Mouse (Mus musculus) C2C12 (cell line): ENCODE measurements around the gene Pde8a.

ENCODE experiments used
- CEBPB ChIP-seq: IDR thresholded peaks from one replicate; pipeline ENCODE4 v1.6.1; 2011; ENCODE audit warnings: low read depth, mild to moderate bottlenecking, control low read depth, moderate library complexity
- CTCF ChIP-seq: IDR thresholded peaks from one replicate; pipeline ENCODE4 v1.5.1; 2011; ENCODE audit not compliant: control insufficient read depth, insufficient read depth, insufficient read length
- MAX ChIP-seq: IDR thresholded peaks from one replicate; pipeline ENCODE4 v1.6.1; 2011; ENCODE audit warnings: mild to moderate bottlenecking, control low read depth
- MYOD1 ChIP-seq: IDR thresholded peaks from one replicate; pipeline ENCODE4 v1.6.1; 2011; ENCODE audit warnings: low read depth; ENCODE audit not compliant: control insufficient read depth, insufficient read length
- MYOG ChIP-seq: IDR thresholded peaks from one replicate; pipeline ENCODE4 v1.6.1; 2011; ENCODE audit not compliant: control insufficient read depth, insufficient read length; ENCODE audit errors: extremely low read depth
- USF1 ChIP-seq: IDR thresholded peaks from one replicate; pipeline ENCODE4 v1.6.1; 2011; ENCODE audit warnings: low read depth, mild to moderate bottlenecking, control low read depth, moderate library complexity

DNA sequence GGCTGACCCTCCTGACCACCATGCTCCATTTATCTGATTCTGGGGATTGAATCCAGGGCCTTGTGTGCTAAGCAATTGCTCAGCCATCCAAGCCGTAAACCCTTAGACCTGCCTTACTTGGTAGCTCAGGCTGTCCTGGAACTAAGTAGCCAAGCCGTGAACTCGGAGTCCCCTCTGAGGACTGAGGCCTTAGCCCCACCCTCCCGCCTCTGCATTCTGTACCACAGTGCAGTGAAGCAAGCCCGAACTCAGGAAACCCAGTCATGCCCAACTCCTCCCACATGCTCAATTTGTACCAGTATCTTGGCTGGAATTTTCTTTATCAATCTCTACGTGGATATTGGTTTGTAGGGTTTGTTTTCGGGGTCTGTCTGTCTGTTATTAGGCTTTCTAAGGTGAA, 118.5 kb downstream of the Pde8a start:
- TF ChIP-seq CTCF (no peak), USF1 (no peak), MAX (no peak), MYOD1 (no peak), CEBPB (no peak), MYOG (no peak)
